Mouse (Mus musculus) liver, embryonic 12.5 days (tissue): ENCODE measurements around the gene Hebp1. TPM values are rescaled to one million over a fixed set of nuclear protein-coding genes. Genes with fewer than 3 reads are reported as not detected.

ENCODE experiments used
- ATAC-seq: fragments of 200-750 bp; cut with Nextera tagmentation; 2 replicates; pipeline ENCODE4 v1.8.0; 2017; ENCODE audit warnings: moderate number of reproducible peaks, mild to moderate bottlenecking, moderate library complexity
- H3K27ac ChIP-seq: fragments of 300-500 bp; sonication (generic); 2 replicates; pipeline ENCODE4 v1.5.1; 2016; ENCODE audit warnings: mild to moderate bottlenecking
- H3K27me3 ChIP-seq: fragments of 300-500 bp; sonication (generic); replicated peaks from 2 replicates; pipeline ENCODE4 v1.6.1; 2016; ENCODE audit warnings: mild to moderate bottlenecking, moderate library complexity
- H3K36me3 ChIP-seq: fragments of 300-500 bp; sonication (generic); 2 replicates; pipeline ENCODE4 v1.6.1; 2016; ENCODE audit warnings: mild to moderate bottlenecking, moderate library complexity
- H3K4me1 ChIP-seq: fragments of 300-500 bp; sonication (generic); 2 replicates; pipeline ENCODE4 v1.6.1; 2016
- H3K4me2 ChIP-seq: fragments of 300-500 bp; sonication (generic); 2 replicates; pipeline ENCODE4 v1.6.1; 2016; ENCODE audit warnings: mild to moderate bottlenecking, moderate library complexity
- H3K4me3 ChIP-seq: fragments of 300-500 bp; sonication (generic); 2 replicates; pipeline ENCODE4 v1.5.1; 2016; ENCODE audit warnings: mild to moderate bottlenecking, moderate library complexity
- H3K9ac ChIP-seq: fragments of 300-500 bp; sonication (generic); 2 replicates; pipeline ENCODE4 v1.6.1; 2016; ENCODE audit warnings: mild to moderate bottlenecking, moderate library complexity
- H3K9me3 ChIP-seq: fragments of 300-500 bp; sonication (generic); replicated peaks from 2 replicates; pipeline ENCODE4 v1.6.1; 2016; ENCODE audit warnings: mild to moderate bottlenecking, moderate library complexity
- WGBS: fragments of 180-500 bp; shearing (Covaris S2); methylation state at CpG from one replicate; pipeline ENCODE4 v1.1.7; 2016; ENCODE audit not compliant: insufficient replicate concordance; 5-methylcytosine and 5-hydroxymethylcytosine counted together
- polyA plus RNA-seq: library from polyadenylated mRNA; unstranded; fragments of >200 nt; fragmentation: Nextera tagmentation; extraction: Ambion mirVana; gene quantifications from 2 replicates; pipeline ENCODE4 v1.2.1, GENCODE M21; 2016

Gene Hebp1
- polyA plus RNA-seq, 1 experiment from 2014 or later, result 120 TPM

DNA sequence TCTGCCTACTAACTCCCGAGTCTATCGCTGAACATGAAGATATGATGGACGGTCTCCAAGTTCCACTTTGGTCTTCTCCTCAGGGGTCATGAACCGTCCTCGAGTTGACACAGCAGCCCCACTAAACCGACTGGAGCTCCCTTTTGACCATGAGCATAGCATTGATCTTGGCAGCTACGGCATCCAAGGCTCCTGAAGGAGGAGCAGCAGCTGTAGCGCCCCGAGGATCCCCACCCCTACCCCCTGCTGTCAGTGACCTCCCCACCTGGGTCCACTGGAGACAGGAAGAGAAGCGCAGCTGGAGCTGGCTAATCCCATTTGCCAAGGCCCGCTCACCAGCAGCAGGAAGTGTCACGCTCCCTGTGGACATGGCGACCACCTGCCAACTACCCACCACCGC lies 26.1 kb downstream of the Hebp1 start:
- no peaks in the 10 kb centered on the region for H3K36me3 ChIP-seq
- ATAC-seq, result no peak
- WGBS, result 76% methylated on average over 14 of the region's 14 CpGs

DNA sequence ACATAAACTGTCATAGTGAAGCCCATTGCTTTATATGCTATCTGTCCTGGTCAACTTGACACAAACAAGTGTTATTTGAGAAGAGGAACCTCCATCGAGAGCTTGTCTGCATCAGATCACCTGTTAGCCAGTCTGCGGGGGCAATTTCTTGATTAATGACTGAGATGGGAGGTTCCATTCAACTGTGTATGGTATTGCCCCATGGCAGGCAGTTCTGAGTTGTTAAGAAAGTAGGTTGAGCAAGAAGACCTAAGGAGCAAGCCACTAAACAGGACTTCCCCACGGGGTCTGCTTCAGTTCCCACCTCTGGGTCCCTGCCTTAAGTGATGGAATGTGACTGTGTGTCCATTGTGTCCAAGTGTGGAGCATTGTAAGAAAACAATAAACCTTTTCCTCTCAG lies 28.6 kb downstream of the Hebp1 start:
- ATAC-seq, result no peak
- H3K27ac ChIP-seq, result peak overlapping the region; percentile 95; the same call in 1 of the 2 replicates
- no peaks in the 10 kb centered on the region for H3K27me3 ChIP-seq
- no peak overlapping the region for H3K4me3 ChIP-seq
- H3K36me3 ChIP-seq, result peaks cover 8% of the 10 kb centered on the region
- H3K4me1 ChIP-seq, result peaks cover 43% of the 10 kb centered on the region
- WGBS, result 70% methylated on average over 3 of the region's 3 CpGs
- H3K4me2 ChIP-seq, result no peak overlapping the region
- H3K9me3 ChIP-seq, result no peaks in the 10 kb centered on the region
- no peak overlapping the region; the same call in 1 of the 2 replicates for H3K9ac ChIP-seq

More for the DNA sequence above, 26.1 kb downstream of the Hebp1 start:
- Histone ChIP-seq H3K4me3 (no peak overlapping the region), H3K9me3 (no peaks in the 10 kb centered on the region), H3K27ac (no peak overlapping the region), H3K4me2 (no peak overlapping the region), H3K4me1 (peaks cover 18% of the 10 kb centered on the region), H3K27me3 (no peaks in the 10 kb centered on the region), H3K9ac (no peak overlapping the region)

DNA sequence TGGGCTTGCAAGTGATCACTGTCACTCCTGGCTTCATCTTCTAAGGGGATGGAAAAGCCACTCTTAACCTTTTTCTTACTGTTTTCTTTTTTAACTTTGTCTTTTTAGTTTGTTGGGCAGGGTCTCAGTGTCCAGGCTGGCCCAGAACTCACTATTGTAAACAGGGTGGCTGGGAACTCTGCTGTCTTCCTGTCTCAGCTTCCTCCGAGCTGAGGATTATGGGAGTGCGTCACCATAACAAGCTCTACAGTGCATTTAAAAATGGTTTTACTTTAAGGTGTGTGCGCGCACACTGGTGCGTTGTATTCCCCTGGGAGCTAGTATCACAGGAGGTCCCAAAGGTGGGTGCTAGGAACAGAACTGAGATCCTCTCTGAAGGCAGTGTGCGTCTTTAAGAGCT lies 29.4 kb downstream of the Hebp1 start:
- peak overlapping the region; percentile 95 for H3K27ac ChIP-seq
- H3K4me3 ChIP-seq, result peak overlapping the region; percentile 86
- H3K4me2 ChIP-seq, result peak overlapping the region; percentile 78
- peaks cover 16% of the 10 kb centered on the region for H3K36me3 ChIP-seq
- H3K9me3 ChIP-seq, result no peaks in the 10 kb centered on the region
- WGBS, result 65% methylated on average over 6 of the region's 6 CpGs
- peaks cover 51% of the 10 kb centered on the region for H3K4me1 ChIP-seq
- ATAC-seq, result no peak
- peak overlapping the region; percentile 96 for H3K9ac ChIP-seq
- no peaks in the 10 kb centered on the region for H3K27me3 ChIP-seq

DNA sequence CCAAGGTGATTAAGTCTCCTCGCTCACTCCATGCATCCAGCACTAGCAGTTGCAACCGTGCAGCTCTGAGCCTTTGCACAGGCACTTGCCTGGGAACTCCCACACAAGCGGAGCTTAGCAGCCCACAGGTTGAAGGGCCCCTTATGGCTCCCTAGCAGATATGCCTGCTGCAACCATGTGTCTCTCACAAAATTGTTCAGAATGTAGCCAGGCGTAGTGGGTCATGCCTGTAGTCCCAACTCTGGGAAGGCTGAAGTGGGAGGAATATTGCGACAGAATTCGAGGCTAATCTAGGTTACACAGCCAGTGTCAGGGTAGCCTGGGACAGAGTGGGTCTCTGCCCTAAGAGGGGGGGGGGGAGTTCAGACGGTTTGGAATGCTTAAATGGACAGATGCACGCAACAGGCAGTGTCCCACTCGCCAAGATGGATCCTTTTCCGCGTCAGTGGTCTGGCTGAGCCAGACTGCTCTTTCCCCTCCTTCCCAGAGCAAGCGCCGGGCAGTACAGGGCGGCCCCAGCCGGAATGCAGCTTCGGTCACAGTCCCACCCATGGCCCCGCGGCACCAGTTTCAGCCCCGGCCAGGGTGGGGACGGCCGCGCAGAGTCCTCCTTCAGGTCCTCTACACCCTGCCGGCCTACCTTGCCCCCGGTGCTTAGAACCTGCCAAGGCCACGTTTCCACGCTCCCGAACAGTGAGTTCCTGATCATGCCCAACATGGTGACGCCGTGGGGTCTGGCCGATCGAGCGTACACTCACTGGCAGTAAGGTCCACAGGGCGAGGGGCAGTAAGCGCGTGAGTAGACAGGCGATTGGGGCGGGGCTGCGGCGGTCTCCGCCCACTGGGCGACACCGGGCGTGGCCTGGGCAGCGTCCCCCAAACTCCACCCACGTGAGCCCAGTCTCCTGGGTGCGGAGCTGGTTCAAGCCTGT lies 30.2 kb downstream of the Hebp1 start:
- H3K9ac ChIP-seq, result peak overlapping the region; percentile 96
- peak overlapping the region; percentile 86 for H3K4me3 ChIP-seq
- H3K27me3 ChIP-seq, result no peaks in the 10 kb centered on the region
- H3K36me3 ChIP-seq, result peaks cover 24% of the 10 kb centered on the region
- no peaks in the 10 kb centered on the region for H3K9me3 ChIP-seq
- ATAC-seq, result peak; percentile 81
- peak overlapping the region; percentile 78 for H3K4me2 ChIP-seq
- WGBS, result 2% methylated on average over 46 of the region's 46 CpGs
- peak overlapping the region; percentile 95 for H3K27ac ChIP-seq
- peaks cover 59% of the 10 kb centered on the region for H3K4me1 ChIP-seq

DNA sequence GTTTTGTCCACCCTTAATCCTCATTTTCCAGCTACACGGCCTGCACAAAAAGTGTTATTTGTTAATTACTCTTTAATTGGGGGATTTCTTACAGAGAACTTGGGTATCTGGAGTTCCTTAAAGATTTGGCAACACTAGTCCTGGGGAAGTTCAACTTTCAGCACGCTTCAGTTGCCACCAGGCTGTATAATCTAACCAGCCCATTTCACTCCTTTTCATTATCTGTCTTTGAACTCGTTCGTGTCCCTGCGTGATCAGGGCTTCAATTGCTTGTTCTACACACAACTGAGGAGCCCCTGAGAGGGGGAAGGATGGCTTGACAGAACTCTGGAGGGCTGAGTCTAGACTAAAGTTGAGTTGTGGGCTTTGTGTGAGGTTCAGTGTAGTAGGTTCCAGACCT lies 31.1 kb downstream of the Hebp1 start:
- peak; percentile 35 for ATAC-seq
- H3K4me3 ChIP-seq, result peak overlapping the region; percentile 86
- no peaks in the 10 kb centered on the region for H3K27me3 ChIP-seq
- peak overlapping the region; percentile 78 for H3K4me2 ChIP-seq
- H3K36me3 ChIP-seq, result peaks cover 32% of the 10 kb centered on the region
- peak overlapping the region; percentile 95 for H3K27ac ChIP-seq
- no peaks in the 10 kb centered on the region for H3K9me3 ChIP-seq
- 20% methylated on average over 5 of the region's 5 CpGs for WGBS
- H3K9ac ChIP-seq, result peak overlapping the region; percentile 96
- peaks cover 67% of the 10 kb centered on the region for H3K4me1 ChIP-seq

DNA sequence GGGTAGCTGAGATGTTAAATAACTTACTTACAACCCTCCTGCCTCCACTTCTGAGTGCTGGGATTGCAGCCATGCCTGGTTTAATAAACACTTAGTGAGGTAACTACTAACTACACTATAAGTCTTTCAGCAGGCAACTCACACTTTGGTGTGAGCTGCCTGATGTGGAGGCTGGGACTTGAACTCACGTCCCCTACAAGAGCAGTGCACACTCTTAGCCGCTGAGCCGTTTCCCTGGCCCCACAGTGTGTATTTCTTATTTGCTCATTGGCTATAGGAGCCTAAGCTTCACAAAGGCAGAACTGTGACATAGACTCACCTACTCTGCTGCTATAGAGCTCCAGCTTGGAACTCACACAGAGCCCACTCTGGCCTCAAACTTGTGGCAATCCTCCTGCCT lies 31.6 kb downstream of the Hebp1 start:
- peak overlapping the region; percentile 78 for H3K4me2 ChIP-seq
- peak overlapping the region; percentile 86 for H3K4me3 ChIP-seq
- no peaks in the 10 kb centered on the region for H3K27me3 ChIP-seq
- H3K9ac ChIP-seq, result peak overlapping the region; percentile 96
- 46% methylated on average over 3 of the region's 3 CpGs for WGBS
- no peak for ATAC-seq
- H3K4me1 ChIP-seq, result peaks cover 72% of the 10 kb centered on the region
- no peaks in the 10 kb centered on the region for H3K9me3 ChIP-seq
- H3K36me3 ChIP-seq, result peaks cover 36% of the 10 kb centered on the region
- peak overlapping the region; percentile 95 for H3K27ac ChIP-seq

DNA sequence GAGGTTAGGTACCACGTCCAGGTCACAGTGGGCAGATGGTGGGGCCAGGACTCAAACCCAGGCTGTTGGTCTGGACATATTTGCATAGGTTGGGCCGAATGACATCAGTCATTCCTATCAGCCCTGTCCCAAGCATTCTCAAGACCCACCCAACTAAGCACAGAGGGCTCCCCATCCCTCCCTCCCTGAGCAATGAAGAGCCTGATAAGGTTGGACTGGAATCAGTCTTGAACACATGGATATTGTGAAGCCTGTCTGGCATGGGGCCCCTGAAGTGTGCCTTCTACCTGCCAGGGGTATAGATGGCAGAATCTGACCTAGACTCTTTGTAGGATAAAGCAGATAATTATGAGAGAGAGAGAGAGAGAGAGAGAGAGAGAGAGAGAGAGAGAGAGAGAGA lies 32.1 kb downstream of the Hebp1 start:
- Histone ChIP-seq H3K27me3 (no peaks in the 10 kb centered on the region), H3K4me2 (peak overlapping the region; percentile 78), H3K9ac (peak overlapping the region; percentile 96), H3K4me3 (peak overlapping the region; percentile 86), H3K9me3 (no peaks in the 10 kb centered on the region), H3K4me1 (peaks cover 77% of the 10 kb centered on the region), H3K27ac (peak overlapping the region; percentile 95), H3K36me3 (peaks cover 40% of the 10 kb centered on the region)
- ATAC-seq, result peak; percentile 87
- WGBS, result 33% methylated on average over 2 of the region's 2 CpGs

DNA sequence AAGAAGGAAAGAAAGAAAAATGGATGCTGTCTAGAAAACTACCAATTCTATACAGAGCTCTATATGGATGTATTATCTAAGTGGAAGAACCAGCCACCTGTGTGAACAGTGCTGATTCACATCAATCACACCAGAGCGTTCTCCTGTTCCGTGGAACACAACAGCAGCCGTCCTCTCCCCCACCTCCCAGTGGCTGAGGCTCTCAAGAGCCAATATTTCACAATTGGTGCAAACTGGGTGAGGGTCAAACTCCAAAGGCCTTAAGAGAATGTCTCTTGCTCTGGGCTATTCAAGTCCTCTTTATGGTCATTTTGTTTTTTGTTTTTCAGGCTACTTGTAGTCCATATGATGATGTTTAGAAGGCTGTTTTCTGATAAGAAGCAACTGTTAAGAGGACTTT lies 32.6 kb downstream of the Hebp1 start:
- H3K4me2 ChIP-seq, result peak overlapping the region; percentile 78
- H3K27ac ChIP-seq, result peak overlapping the region; percentile 95
- WGBS, result 31% methylated on average over 3 of the region's 3 CpGs

DNA sequence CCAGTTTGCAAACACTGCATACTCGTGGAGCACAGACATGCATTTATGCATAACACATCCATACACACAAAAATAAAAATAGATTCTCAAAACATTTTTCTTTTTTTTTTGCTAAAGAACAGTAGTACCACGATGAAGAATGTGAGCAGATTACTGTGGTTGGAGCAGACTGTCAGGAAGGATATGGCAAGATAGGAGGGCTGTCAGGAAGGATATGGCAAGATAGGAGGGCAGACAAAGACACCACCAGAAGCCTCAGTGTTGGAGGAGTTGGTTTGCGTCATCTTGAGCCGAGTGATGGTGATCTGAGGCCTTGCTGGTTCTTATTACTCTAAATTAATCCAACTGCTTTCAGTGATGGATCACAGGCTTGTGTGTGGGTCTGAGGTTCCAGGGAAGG lies 35.0 kb downstream of the Hebp1 start:
- peak overlapping the region; percentile 49 for H3K4me2 ChIP-seq
- peaks cover 60% of the 10 kb centered on the region for H3K36me3 ChIP-seq
- peak overlapping the region; percentile 55; the same call in 1 of the 2 replicates for H3K9ac ChIP-seq
- H3K4me1 ChIP-seq, result peaks cover 90% of the 10 kb centered on the region
- H3K27ac ChIP-seq, result peak overlapping the region; percentile 95
- H3K27me3 ChIP-seq, result no peaks in the 10 kb centered on the region
- WGBS, result 30% methylated on average over 4 of the region's 4 CpGs
- H3K4me3 ChIP-seq, result 0 out of 2 replicates have a peak overlapping the region, but pooled peaks have one; percentile 8
- no peaks in the 10 kb centered on the region for H3K9me3 ChIP-seq
- no peak for ATAC-seq

More for the DNA sequence above, 32.6 kb downstream of the Hebp1 start:
- ATAC-seq, result no peak
- H3K9me3 ChIP-seq, result no peaks in the 10 kb centered on the region
- H3K36me3 ChIP-seq, result peaks cover 46% of the 10 kb centered on the region
- peak overlapping the region; percentile 86 for H3K4me3 ChIP-seq
- H3K27me3 ChIP-seq, result no peaks in the 10 kb centered on the region
- peaks cover 82% of the 10 kb centered on the region for H3K4me1 ChIP-seq
- H3K9ac ChIP-seq, result peak overlapping the region; percentile 96

DNA sequence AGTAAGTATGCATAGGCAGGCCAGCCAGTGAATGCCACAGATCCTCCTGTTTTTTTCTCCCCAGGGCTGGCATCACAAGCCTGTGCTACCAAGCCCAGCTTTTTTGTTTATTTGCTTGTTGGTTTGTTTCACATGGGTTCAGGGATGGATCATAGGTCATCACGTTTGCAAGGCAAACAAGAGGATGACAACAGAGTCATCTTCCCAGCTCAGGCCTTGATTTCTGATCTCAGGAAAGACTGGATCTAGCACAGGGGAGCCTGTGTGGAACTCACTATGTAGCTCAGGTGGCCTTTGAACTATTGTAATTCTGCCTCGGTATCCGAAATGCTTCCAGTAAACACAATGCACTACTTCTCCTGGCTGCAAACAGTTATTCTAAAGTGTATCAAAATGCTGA lies 35.5 kb downstream of the Hebp1 start:
- no peak for ATAC-seq
- WGBS, result 83% methylated on average over 3 of the region's 3 CpGs
- H3K36me3 ChIP-seq, result peaks cover 63% of the 10 kb centered on the region
- H3K9ac ChIP-seq, result no peak overlapping the region
- peak overlapping the region; percentile 95 for H3K27ac ChIP-seq
- H3K27me3 ChIP-seq, result no peaks in the 10 kb centered on the region
- H3K4me2 ChIP-seq, result peak overlapping the region; percentile 49; the same call in 1 of the 2 replicates
- no peaks in the 10 kb centered on the region for H3K9me3 ChIP-seq
- H3K4me3 ChIP-seq, result no peak overlapping the region
- peaks cover 96% of the 10 kb centered on the region for H3K4me1 ChIP-seq

DNA sequence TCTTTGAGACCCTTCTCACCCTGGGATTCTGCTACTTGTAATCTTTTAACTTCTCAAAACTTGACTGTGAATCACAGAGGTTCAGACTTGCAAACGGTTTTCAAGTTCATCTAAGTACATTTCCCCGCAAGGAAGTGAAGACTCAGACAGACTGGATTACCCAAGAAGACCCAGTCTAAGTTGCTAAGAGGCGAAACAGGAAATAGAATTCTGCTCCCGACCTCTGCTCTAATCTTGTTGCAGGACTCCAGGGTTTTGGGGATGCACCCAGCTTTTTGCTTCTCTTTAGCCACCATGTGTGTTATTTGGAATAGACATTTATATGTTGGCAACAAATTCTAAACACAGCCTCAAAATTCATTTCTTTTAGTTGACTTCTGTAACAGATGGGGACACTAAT lies 36.5 kb downstream of the Hebp1 start:
- Histone ChIP-seq H3K4me2 (0 out of 2 replicates have a peak overlapping the region, but pooled peaks have one; percentile 8), H3K27me3 (no peaks in the 10 kb centered on the region), H3K27ac (peak overlapping the region; percentile 33; the same call in 1 of the 2 replicates), H3K4me3 (no peak overlapping the region), H3K36me3 (peaks cover 68% of the 10 kb centered on the region), H3K9ac (peak overlapping the region; percentile 1; the same call in 1 of the 2 replicates), H3K4me1 (peaks cover 97% of the 10 kb centered on the region), H3K9me3 (no peaks in the 10 kb centered on the region)
- ATAC-seq, result no peak
- WGBS, result 47% methylated on average over 4 of the region's 4 CpGs

DNA sequence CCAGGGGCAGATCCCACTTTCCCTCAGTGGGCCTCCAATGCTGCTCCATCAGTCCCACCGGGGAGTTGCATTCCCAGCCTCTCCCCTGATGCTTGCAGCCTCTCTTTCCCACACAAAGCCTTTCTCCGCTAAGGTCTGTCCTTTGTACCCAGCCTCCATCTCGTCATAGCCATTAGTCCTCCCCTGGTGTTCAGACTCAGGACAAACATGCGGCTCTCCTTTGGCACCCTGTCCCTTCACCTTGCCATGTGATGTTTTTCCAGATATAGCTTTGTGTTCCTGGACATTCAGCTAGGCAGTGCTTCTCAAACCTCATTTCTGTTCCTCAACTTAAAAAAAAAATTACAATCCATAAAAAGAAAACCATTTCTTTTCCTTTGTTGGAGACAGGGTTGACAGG lies 39.3 kb downstream of the Hebp1 start:
- Histone ChIP-seq H3K27ac (peak overlapping the region; percentile 41), H3K27me3 (no peaks in the 10 kb centered on the region), H3K36me3 (peaks cover 74% of the 10 kb centered on the region), H3K9me3 (no peaks in the 10 kb centered on the region), H3K4me1 (peaks cover 70% of the 10 kb centered on the region), H3K4me2 (no peak overlapping the region), H3K9ac (0 out of 2 replicates have a peak overlapping the region, but pooled peaks have one; percentile 27), H3K4me3 (no peak overlapping the region)
- ATAC-seq, result no peak
- 68% methylated on average over 4 of the region's 4 CpGs for WGBS
